Mouse (Mus musculus) urinary bladder, postnatal 14 days (tissue): ENCODE data around the gene Zfp2.
A peak's percentile ranks its signal among the peaks of the same experiment; 100 is the strongest.

Experiments used
- DNase-seq: peaks from one replicate; pipeline ENCODE4 v3.0.0; 2021; ENCODE audit warnings: low spot score

Gene Zfp2

DNA sequence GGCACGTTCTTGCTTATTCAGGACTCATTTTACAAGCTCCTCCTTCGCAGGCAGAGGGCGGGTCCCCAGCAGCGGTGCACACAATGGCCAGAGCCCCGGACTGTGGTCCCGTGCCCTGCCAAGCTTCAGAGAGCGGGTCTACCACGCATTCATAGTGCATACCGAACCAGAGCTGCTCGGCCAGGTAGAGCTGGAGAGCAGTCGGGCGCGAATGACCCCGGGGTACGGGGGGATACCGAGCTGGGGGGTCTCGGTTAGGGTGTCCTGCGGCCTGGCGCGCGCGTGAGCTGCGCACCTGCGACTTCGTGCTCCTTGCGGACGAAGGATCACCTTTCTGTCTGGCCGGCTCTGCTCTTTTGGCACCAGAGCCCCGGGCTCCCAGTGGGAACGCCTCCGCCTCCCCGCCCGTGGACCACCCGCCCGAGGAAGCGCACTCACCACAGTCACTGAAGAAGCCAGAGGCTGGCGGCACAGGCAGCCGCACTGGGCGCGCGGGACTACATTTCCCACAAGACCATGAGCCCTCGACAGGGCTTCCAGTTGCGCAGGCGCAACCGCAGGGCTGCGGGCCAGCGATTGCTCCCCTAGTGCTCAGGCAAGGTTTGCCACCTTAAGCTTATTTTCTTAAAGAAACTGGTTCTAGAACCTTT lies at the start of gene Zfp2:
TSS of gene Zfp2 (minus strand) at position 495 of the 650 bp plus-strand sequence.
- peak; percentile 91 for DNase-seq

DNA sequence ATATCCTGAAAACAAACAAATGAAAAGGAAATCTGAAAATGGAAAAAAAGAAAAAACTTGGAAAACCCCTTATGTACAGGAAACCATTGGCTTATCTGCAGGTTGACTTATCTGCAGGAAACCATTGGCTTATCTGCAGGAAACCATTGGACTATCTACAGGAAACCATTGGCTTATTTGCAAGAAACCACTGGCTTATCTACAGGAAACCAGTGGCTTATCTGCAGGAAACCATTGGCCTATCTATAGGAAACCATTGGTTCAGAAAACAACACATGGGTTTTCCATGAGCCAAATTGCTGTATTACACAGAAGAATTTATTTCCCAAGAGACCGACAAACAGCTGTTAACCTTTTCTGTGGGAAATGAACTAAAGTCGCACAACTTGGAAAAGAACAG lies 48.9 kb upstream of the Zfp2 start:
- DNase-seq: no peak

DNA sequence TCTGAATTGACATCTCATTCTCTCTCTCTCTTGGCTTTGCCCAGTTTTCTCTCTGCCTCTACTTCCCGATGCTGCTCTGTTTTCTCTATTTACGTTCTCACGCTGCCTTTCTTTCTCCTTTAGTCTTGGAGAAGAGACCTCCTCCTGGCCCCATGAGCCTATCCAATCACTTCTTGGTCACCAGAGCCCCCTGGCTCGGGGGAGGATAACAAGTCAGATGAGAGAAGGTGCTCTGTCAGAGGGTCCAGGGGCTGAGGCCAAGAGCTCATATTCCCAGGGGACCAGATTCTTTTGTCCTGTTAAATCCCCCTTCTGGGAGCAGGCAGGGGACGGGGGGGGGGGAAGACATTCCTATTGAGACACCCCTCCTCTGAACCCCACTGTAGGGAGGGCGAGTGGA lies 37.7 kb upstream of the Zfp2 start, which contains the start of gene Prop1:
TSS of gene Prop1 (minus strand) at position 101 of the 400 bp plus-strand sequence.
- DNase-seq: no peak

DNA sequence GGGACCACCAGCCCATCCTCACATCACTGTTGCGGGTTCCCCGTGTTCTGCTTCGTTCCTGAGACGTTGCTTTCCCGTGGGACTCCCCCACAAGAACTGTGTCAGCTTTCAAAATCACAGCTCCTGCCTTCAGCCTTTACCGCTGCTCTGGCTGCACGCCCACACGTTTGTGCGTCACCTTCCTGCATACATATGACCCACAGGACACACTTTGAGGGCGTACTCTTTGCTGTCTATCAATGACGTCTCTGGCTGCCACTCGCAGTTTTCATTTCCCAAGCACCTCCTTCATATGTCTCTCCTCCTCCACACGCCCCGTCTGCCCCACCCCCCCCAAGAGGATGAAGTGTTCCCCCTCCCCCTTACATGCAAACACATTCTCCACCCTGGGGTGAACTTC lies 36.3 kb upstream of the Zfp2 start:
- no peak for DNase-seq

DNA sequence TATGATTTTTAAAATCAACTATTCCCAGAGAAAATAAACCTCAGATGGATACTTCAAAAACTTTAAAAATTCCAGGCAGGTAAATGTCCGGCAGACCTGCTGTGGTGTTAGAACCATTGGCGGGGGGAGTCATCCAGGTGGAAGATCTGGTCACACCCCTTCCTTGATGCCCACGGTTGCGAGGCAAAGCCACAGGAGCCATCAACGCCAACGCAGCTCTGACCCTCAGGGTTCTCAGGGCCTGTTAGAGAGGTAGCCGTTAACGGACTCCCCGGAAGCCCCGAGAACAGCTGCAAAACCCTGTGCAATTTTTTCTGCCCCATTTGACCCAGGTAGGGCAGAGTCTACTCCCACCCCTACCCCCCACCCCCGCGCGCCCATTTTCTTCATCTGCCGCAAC lies 27.5 kb upstream of the Zfp2 start, which contains the start of gene 4933414I15Rik:
TSS of gene 4933414I15Rik (minus strand) at position 260 of the 400 bp plus-strand sequence.
- DNase-seq: no peak

DNA sequence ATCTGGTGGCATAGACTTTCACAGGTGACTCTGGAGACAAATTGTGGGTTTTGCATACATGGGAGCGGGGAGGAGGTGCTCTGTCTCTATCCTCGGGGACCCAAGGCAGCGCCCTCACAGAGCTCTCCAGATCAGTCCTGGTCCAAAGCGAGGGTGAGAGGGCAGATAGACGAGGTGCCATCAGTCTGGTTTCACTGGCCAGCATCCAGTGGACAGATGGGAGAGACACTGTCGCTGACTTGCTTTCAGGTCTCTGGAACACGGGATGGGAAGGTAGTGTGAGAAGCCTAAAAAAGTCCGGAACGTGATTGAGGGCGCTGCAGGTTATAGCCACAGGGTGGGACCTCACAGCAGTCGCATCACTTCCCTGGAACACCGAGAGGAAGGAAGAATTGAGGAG lies 26.4 kb upstream of the Zfp2 start:
- DNase-seq: no peak

DNA sequence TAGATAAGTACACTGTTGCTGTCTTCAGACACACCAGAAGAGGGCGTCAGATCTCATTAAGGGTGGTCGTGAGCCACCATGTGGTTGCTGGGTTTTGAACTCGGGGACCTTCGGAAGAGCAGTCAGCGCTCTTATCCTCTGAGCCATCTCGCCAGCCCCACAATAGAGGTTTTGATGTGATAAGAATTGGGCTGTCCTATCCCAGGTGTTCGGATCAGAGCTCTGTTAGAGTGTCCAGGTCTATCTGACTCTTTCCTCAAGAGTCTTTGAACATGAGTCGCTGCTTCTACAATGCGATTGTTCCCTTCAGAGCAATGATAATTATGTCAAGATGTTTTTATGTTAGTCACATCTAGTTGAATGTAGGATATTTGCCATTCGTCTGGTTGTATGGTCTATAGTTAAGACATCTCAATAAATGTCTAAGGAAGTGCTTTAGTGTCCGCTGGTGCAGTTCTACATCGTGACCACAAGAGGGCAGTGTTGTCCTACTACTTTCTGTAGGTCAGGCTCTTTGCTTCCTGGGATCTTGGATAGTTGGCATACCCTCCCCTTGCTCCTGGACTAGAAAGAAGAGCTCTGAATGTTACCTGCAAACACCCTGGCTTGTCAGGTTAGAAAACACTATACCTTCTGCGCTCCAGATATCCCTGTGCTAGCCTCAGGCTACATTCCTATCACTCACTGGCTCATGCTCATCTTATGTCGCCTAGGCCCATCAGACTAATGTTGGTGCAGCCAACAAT lies 23.8 kb upstream of the Zfp2 start:
- peak; percentile 21 for DNase-seq

DNA sequence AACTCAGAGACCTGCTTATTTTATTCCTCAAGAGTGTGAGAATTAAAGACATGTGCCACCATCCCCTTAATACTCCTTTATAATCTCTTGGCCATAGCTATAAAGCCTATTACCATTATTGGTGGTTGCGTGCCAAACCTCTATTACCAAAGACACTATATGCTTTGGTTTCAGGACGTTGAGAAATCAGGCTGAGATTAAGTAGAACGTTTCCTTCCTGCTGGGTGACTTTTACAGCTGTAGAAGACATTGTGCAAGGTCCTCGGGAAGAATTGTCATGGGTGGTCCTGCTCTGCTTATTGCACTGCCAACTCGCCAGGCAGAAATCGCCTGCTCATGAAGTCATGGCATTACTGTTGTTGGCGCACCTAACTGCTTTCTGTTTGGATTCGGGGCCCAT lies 22.5 kb upstream of the Zfp2 start:
- no peak for DNase-seq

DNA sequence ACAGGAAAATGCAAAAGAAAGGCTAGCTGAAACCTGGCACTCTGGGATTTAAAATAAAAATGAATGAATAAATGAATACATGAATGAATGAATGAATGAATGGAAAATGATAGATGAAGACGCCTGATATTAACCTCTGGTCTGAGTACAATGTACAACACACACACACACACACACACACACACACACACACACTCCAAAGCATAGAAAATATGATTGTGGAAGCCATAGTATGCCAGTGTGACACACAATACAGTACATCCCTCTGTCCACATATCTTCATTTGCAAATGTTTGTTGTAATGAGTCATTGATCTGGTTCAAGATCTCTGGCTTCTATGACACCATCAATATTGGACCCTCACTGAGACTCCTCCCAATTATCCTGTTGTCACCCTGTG lies 16.1 kb upstream of the Zfp2 start:
- no peak for DNase-seq

DNA sequence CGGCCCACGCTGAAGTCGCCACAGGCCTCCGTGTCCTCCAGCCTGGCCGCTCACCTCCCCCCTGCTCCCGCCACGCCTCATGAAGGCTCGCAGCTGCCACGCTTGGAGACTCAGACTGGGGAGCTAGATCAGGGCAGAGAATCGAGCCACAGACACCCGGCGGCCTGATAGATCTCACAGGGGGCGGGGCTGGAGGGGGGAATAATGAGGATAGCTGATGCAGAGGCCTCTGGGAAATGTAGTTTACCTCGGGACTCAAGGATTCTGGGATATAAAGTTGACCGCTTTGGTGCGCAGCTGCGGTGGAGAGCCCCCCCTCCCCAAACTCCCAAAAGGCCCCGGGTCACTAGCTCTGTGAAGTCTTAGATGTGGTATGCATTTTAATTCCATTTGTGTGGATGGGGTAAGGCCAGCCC lies 15.5 kb upstream of the Zfp2 start, which contains the start of gene Zfp354b:
TSS of gene Zfp354b (minus strand) at position 183 of the 416 bp plus-strand sequence.
- peak; percentile 82 for DNase-seq

DNA sequence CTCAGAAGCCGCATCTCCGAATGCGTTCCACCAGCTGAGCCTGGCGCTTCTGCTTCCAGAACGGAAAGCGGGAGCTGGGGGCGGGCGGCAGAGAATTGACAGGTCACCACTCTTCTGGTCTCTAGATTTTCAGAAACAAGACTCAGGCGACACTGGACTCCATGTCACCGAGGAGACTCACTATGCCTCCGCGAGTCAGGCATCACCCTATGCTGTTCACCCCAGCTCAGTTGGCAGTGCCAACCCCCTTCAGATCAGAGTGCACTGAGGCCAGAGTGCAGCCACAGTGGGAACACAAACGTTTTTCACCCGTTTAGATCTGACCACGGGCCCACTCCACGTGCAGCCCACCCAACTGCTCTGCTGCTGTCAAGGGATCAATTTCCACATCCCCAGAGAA lies 15.1 kb upstream of the Zfp2 start:
- DNase-seq: no peak

DNA sequence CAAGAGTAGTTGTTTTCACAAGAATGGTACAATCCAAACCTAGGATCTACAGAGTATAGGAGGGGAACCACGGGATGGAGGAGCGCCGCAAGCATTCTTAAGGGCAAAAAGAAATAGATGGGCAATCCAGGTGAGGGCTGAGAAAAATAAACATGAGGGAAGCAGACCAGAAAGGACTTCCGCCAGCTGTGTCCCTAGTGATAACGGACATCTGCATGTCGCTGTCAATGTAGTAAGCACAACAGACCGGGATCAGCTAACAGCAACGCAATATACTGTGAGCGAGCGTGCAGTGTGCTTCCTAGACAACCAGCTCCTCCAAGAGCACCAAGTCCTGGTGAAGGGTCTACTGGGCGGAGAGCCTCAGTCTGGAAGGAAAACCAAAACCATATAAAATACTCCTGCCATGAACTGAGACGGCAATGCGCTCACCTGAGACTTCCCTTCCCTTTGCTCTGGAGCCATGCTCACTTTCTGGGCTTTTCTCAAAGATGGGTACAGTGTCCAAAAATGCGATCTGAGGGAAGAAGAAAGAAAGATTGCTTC lies 14.6 kb upstream of the Zfp2 start:
- DNase-seq: no peak

DNA sequence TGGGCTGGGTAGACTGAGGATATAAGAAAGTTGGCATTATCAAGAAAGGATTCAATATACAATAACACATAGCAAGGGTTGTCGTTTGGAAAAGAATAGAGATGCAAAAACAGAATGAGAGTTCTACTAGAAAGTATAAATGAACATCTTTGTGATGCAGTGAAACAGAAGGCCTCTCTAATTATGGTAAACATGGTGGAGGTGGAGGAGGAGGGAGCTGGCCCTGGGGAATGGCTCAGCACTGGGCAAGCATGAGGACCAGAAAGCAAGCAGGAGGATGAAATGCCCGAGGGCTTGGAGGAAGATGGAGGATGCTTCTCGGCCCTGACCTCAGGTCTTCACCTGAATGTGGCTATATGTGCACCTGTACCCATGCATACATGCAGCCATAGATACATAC lies 1.5 kb downstream of the Zfp2 start:
- no peak for DNase-seq

DNA sequence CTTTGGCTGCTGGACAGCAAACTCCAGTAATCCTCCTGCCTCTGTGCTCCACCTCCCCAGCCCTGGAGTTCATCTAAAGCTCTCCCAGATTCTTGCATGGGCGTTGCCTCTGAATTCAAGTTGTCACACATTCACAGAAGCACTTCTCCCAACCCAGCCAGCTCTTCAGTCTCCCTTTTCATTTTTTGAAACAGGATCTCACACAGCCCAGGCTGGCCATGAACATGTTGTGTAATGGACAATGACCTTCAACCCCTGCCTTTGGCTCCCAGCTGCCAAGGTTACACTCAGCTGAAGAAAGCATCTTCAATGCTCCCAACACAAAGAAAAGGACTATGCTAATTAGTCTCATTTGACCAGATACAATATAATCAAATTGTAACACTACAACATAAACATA lies 2.7 kb downstream of the Zfp2 start:
- no peak for DNase-seq

DNA sequence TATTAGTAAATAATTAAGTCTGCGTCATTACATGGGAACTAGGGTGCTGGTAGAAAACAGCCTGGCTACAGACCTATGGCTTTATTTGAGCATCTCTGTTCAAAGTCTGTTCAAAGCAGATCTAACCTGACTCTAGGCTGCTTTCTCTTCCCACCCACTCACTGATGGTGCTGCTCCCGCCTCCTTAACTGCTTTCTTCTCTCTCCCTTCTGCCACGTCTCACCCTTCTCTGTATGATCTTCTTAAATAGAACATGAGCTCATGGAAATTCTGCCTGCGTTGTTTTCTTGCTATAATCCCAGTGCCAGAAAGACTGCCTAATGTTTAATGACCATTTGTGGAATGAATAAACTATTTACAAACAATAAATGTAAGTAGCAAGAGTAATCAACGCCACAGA lies 7.8 kb downstream of the Zfp2 start:
- DNase-seq: no peak

DNA sequence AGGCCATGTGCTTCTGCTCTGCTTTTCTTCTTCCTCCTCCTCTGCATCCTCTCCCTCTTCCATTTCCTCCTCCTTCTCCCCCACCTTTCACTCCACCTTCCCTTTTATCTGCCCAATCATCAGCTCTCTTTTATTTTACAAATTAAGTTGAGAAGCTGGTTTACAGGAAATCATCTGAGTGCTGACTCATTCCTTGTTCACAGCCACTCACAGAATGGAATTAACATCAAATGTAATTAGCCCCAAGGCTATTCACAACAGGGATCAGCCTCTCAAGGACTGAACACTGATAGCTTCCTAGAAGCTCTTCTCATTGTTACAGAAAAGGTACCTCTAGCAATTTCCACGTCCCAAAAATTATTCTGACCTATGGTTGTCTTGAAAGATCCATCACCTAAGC lies 18.6 kb downstream of the Zfp2 start:
- no peak for DNase-seq

DNA sequence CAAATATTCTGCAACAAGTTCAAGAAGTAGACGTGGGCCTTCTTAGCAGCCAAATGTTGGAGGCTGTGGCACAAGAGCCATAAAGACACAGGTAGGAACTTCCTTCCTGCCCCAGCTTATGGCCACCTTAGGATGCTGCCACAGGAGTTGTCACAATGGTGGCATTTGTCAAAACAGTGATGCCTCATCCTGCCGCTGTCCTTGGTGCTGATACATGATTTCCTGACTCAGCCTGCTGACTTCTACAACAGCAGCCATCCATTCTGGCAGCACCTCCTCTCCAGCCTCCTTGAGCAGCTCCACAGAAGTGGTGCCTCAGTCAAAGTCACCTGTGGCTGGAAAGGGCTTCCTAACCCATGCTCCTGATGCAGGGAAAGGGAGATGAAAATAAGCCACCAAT lies 23.5 kb downstream of the Zfp2 start:
- no peak for DNase-seq

DNA sequence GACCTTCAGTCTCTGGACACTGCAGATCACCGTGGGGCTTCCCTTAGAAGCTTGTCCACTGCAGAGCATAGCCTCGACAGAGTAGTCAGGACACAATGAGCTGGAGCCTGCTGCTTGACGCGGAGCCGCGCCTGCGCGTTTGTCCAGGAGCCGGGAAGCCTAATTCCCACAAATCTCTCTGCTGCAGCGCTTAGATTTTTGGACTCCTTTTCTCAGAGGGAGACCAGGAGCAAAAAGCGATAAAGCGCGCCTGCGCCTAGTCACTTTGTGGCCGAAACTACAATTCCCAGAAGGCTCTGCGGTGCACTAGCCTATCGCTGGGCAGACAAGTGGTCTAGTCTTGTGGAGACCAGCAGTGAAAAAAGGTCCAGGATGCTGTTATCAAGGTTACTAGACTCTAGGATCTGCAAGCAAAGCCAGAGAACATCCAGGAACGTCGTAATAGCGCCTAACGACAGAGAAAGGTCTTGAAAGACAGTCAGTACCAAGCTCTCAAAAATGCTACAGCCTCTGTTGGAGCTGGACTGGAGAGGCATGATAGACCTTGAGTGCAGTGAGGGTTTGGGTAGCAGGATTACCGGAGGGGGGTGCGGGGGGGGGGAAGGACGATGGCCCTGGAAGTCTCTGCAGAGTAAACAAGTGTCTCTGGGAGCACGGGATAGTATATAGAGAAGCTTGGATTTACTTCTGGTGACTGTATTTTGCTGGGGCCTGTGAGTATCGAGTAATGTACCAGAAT lies 28.4 kb downstream of the Zfp2 start, which contains the start of gene Zfp454:
TSS of gene Zfp454 (minus strand) at position 262 of the 739 bp plus-strand sequence.
- DNase-seq: peak; percentile 83

DNA sequence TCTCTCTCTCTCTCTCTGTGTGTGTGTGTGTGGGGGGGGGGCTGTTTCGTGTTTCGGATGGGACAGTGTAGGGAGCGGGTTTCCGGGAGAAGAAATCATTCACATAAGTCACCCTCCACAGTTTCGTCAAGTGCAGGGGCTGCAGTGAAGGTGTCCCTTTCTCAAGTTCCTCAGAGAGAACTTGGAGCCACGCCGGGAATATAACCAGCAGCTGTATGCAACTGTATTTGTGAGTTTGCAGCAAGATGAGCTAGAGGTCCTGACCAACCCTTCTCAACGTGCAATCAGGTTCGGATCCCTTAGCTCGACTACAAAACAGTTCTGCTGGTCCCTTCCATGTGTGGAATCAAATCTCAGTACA lies 29.1 kb downstream of the Zfp2 start:
- DNase-seq: no peak

DNA sequence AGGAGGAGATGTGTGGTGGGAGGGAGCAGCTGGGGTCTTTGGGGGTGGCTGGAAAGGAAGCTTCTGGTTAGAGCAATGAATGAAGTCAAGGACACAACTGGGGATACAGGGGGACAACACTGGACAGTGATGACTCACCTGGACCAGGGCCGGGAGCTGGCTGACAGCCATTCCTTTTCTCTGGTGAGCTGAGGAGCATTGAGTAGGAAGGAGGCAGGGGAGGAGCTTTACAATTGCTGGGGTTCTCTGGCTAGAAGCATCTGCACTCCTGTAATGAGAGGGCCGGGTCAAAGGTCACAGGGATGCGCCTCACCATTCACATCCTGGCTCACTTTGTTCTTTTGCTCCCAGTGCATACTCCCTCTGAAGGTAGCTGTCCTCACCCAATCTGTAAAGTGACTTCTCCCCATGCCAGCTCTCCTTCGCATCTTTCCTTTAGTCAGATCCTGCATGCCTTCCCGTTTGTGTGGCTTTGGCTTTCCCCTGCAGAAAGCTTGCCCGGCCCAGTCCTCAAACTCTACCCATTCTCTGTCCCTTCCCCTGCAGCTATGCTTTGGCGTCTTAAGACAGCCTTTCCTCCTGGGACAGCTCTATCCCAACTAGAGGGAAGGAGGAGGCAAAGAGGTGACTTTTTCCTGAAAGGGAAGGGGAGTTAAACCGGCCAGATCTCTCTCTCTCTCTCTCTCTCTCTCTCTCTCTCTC lies 29.6 kb downstream of the Zfp2 start:
- no peak for DNase-seq

DNA sequence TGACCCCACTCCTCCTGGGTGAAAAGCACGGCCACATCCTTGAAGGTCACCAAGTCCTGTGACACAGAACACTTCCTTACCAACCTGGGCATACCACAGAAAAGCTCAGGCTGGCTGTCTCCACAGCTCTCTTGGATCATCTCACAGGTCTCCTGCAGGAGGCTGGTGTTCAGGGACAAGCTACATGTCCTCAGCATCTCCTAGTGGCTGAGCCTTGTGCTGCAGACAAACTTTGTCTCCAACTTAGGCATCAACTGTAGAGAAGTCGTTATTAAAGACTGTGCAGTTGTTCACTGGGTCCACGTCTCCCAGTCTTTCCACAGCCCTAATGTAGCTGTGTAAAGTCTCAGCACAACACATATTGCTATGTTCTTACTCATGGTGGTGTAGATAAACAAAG lies 32.2 kb downstream of the Zfp2 start:
- DNase-seq: no peak

DNA sequence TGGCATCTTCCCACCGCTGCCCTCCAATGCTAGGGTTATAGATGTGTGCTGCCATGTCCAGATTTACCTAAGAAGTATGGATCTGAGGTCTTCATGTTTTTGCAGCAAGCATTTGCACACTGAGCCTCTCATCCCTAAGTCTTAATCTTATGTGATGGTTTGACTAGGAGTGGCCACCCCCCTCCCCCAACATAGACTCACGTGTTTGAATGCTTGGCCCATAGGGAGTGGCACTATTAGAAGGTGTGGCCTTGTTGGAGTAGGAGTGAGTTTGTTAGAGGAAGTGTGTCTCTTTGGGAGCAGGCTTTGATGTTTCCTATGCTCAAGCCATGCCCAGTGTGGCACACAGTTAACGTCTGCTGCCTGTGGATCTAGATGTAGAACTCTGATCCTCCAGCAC lies 37.3 kb downstream of the Zfp2 start:
- no peak for DNase-seq
